Mouse (Mus musculus): ENCODE data around the gene Tmem213. TPM values are rescaled to one million over a fixed set of nuclear protein-coding genes. Genes with fewer than 3 reads are reported as not detected.
A peak's percentile ranks its signal among the peaks of the same experiment; 100 is the strongest.

The Tmem213 gene
- total RNA-seq (2014; rRNA removed): not detected in 2 replicates
- not detected in 2 replicates for polyA plus RNA-seq (2015; fragmentation: Nextera tagmentation; extraction: Ambion mirVana)

- Histone ChIP-seq H3K9me3 (ENCODE audit: low read length) (no peaks in the 10 kb centered on the region), H3K4me1 (ENCODE audit: insufficient read depth, low read length) (no peaks in the 10 kb centered on the region), H3K27me3 (ENCODE audit: insufficient read depth, low read length) (no peaks in the 10 kb centered on the region), H3K4me2 (ENCODE audit: low read depth, low read length) (no peak within 1 kb of the TSS), H3K4me3 (ENCODE audit: low read length) (no peak within 1 kb of the TSS), H3K36me3 (ENCODE audit: insufficient read depth, low read length) (no peaks in the 10 kb centered on the region), H3K9ac (replicated peaks; ENCODE audit: low read length) (no peak within 1 kb of the TSS), H3K27ac (no peak within 1 kb of the TSS)
- no peak for TF ChIP-seq CTCF (IDR thresholded peaks at IDR 0.05; ENCODE audit: low read depth)
- ATAC-seq: no peak; the same call in 1 of the 2 replicates
- no peak for DNase-seq (ENCODE audit: low spot score)
- 29% methylated on average over 9 of the region's 9 CpGs for WGBS
Measured at GRCm38 (mm10) chr6:38109160-38109795, at the start of gene Tmem213. Gene Tmem213 (plus strand): TSS chr6:38109255.

- H3K4me3 ChIP-seq (ENCODE audit: low read length): no peak overlapping the region
- H3K27ac ChIP-seq: 0 out of 2 replicates have a peak overlapping the region, but pooled peaks have one; percentile 11
- 60% methylated on average over 2 of the region's 2 CpGs for WGBS
- H3K4me1 ChIP-seq (ENCODE audit: insufficient read depth, low read length): no peaks in the 10 kb centered on the region; the same call in 1 of the 2 replicates
- H3K4me2 ChIP-seq (ENCODE audit: low read depth, low read length): no peak overlapping the region
- ATAC-seq (no peak), DNase-seq (ENCODE audit: low spot score) (no peak)
- no peaks in the 10 kb centered on the region for H3K9me3 ChIP-seq (ENCODE audit: low read length)
- H3K27me3 ChIP-seq (ENCODE audit: insufficient read depth, low read length): no peaks in the 10 kb centered on the region
- H3K36me3 ChIP-seq (ENCODE audit: insufficient read depth, low read length): no peaks in the 10 kb centered on the region
- no peak for TF ChIP-seq CTCF (IDR thresholded peaks at IDR 0.05; ENCODE audit: low read depth)
- no peak overlapping the region for H3K9ac ChIP-seq (replicated peaks; ENCODE audit: low read length)
Measured at GRCm38 (mm10) chr6:38064621-38065020, 44.4 kb upstream of the Tmem213 start.

GRCm38 (mm10) chr6:38065122-38065500 is 43.9 kb upstream of the Tmem213 start:
- H3K4me1 ChIP-seq (ENCODE audit: insufficient read depth, low read length): no peaks in the 10 kb centered on the region; the same call in 1 of the 2 replicates
- no peaks in the 10 kb centered on the region for H3K36me3 ChIP-seq (ENCODE audit: insufficient read depth, low read length)
- peak overlapping the region; percentile 24; the same call in 1 of the 2 replicates for H3K4me2 ChIP-seq (ENCODE audit: low read depth, low read length)
- H3K27ac ChIP-seq: 0 out of 2 replicates have a peak overlapping the region, but pooled peaks have one; percentile 55
- no peaks in the 10 kb centered on the region for H3K27me3 ChIP-seq (ENCODE audit: insufficient read depth, low read length)
- H3K4me3 ChIP-seq (ENCODE audit: low read length): no peak overlapping the region
- no peaks in the 10 kb centered on the region for H3K9me3 ChIP-seq (ENCODE audit: low read length)
- no peak overlapping the region for H3K9ac ChIP-seq (replicated peaks; ENCODE audit: low read length)
- DNase-seq (ENCODE audit: low spot score) (peak; percentile 76), ATAC-seq (peak; percentile 70)
- no peak for TF ChIP-seq CTCF (IDR thresholded peaks at IDR 0.05; ENCODE audit: low read depth)
- 38% methylated on average over 3 of the region's 3 CpGs for WGBS

GRCm38 (mm10) chr6:38065501-38066122 is 43.4 kb upstream of the Tmem213 start:
- no peak overlapping the region for H3K9ac ChIP-seq (replicated peaks; ENCODE audit: low read length)
- ATAC-seq (peak; percentile 63), DNase-seq (ENCODE audit: low spot score) (peak; percentile 47)
- no peaks in the 10 kb centered on the region; the same call in 1 of the 2 replicates for H3K4me1 ChIP-seq (ENCODE audit: insufficient read depth, low read length)
- H3K4me2 ChIP-seq (ENCODE audit: low read depth, low read length): peak overlapping the region; percentile 24; the same call in 1 of the 2 replicates
- no peaks in the 10 kb centered on the region for H3K36me3 ChIP-seq (ENCODE audit: insufficient read depth, low read length)
- WGBS: 42% methylated on average over 11 of the region's 11 CpGs
- H3K9me3 ChIP-seq (ENCODE audit: low read length): no peaks in the 10 kb centered on the region
- peak overlapping the region; percentile 55 for H3K27ac ChIP-seq
- no peak for TF ChIP-seq CTCF (IDR thresholded peaks at IDR 0.05; ENCODE audit: low read depth)
- no peak overlapping the region for H3K4me3 ChIP-seq (ENCODE audit: low read length)
- no peaks in the 10 kb centered on the region for H3K27me3 ChIP-seq (ENCODE audit: insufficient read depth, low read length)

- H3K27ac ChIP-seq: no peak overlapping the region; the same call in 1 of the 2 replicates
- DNase-seq (ENCODE audit: low spot score) (peak; percentile 93), ATAC-seq (peak; percentile 90)
- H3K4me3 ChIP-seq (ENCODE audit: low read length): no peak overlapping the region
- no peak overlapping the region for H3K4me2 ChIP-seq (ENCODE audit: low read depth, low read length)
- 4% methylated on average over 5 of the region's 5 CpGs for WGBS
- TF ChIP-seq CTCF (IDR thresholded peaks at IDR 0.05; ENCODE audit: low read depth): peak; percentile 88
- H3K4me1 ChIP-seq (ENCODE audit: insufficient read depth, low read length): no peaks in the 10 kb centered on the region; the same call in 1 of the 2 replicates
- no peak overlapping the region for H3K9ac ChIP-seq (replicated peaks; ENCODE audit: low read length)
- no peaks in the 10 kb centered on the region for H3K9me3 ChIP-seq (ENCODE audit: low read length)
- H3K36me3 ChIP-seq (ENCODE audit: insufficient read depth, low read length): no peaks in the 10 kb centered on the region
- H3K27me3 ChIP-seq (ENCODE audit: insufficient read depth, low read length): no peaks in the 10 kb centered on the region
Measured at GRCm38 (mm10) chr6:38066215-38066614, 42.8 kb upstream of the Tmem213 start.

- no peak for TF ChIP-seq CTCF (IDR thresholded peaks at IDR 0.05; ENCODE audit: low read depth)
- WGBS: 92% methylated on average over 4 of the region's 4 CpGs
- H3K27me3 ChIP-seq (ENCODE audit: insufficient read depth, low read length): no peaks in the 10 kb centered on the region
- H3K27ac ChIP-seq: no peak overlapping the region
- no peaks in the 10 kb centered on the region for H3K9me3 ChIP-seq (ENCODE audit: low read length)
- no peak overlapping the region for H3K9ac ChIP-seq (replicated peaks; ENCODE audit: low read length)
- H3K4me2 ChIP-seq (ENCODE audit: low read depth, low read length): no peak overlapping the region
- no peaks in the 10 kb centered on the region for H3K36me3 ChIP-seq (ENCODE audit: insufficient read depth, low read length)
- H3K4me3 ChIP-seq (ENCODE audit: low read length): no peak overlapping the region
- no peaks in the 10 kb centered on the region for H3K4me1 ChIP-seq (ENCODE audit: insufficient read depth, low read length)
- DNase-seq (ENCODE audit: low spot score) (no peak), ATAC-seq (no peak)
Measured at GRCm38 (mm10) chr6:38071256-38071655, 37.8 kb upstream of the Tmem213 start.
